Mouse (Mus musculus) kidney, adult 8-10 months (tissue): ENCODE results near the gene Kmt2d.
"Not testable (repeated sequence)": the region's sequence is repeated elsewhere in the genome, so short reads cannot be mapped to it uniquely, and the experiment has no call there.

Experiments
- DNase-seq, 2 experiments: peaks; one replicate each; pipeline ENCODE4 v3.0.0; 2022

Kmt2d gene

GRCm38 (mm10) chr15:98871070-98871915 is at the start of gene Kmt2d:
Kmt2d (minus strand) TSS chr15:98871204.
- DNase-seq: no peak

- not testable (repeated sequence) for DNase-seq
Measured at GRCm38 (mm10) chr15:98918499-98918895, 47.5 kb upstream of the Kmt2d start.

GRCm38 (mm10) chr15:98917538-98918498 is 46.8 kb upstream of the Kmt2d start, which contains the start of gene Lmbr1l:
Lmbr1l (minus strand) TSS chr15:98918231.
- peak; percentile 100 for DNase-seq

GRCm38 (mm10) chr15:98917091-98917490 is 46.1 kb upstream of the Kmt2d start:
- DNase-seq: no peak

GRCm38 (mm10) chr15:98916016-98916415 is 45.0 kb upstream of the Kmt2d start:
- DNase-seq: peak in 1 of 2 experiments; percentile 39

GRCm38 (mm10) chr15:98914903-98915302 is 43.9 kb upstream of the Kmt2d start:
- DNase-seq: no peak

- DNase-seq: peak in 1 of 2 experiments; percentile 39
Measured at GRCm38 (mm10) chr15:98904692-98905091, 33.7 kb upstream of the Kmt2d start.

GRCm38 (mm10) chr15:98902600-98902999 is 31.6 kb upstream of the Kmt2d start:
- DNase-seq: no peak

GRCm38 (mm10) chr15:98901530-98901929 is 30.5 kb upstream of the Kmt2d start:
- DNase-seq: no peak

GRCm38 (mm10) chr15:98897928-98898800 is 27.2 kb upstream of the Kmt2d start, which contains the start of gene Dhh:
Dhh (minus strand) TSS chr15:98898540.
- DNase-seq: no peak

- no peak for DNase-seq
Measured at GRCm38 (mm10) chr15:98897495-98897894, 26.5 kb upstream of the Kmt2d start.

GRCm38 (mm10) chr15:98895635-98896589 is 24.9 kb upstream of the Kmt2d start:
- DNase-seq: no peak

GRCm38 (mm10) chr15:98894746-98895634 is 24.0 kb upstream of the Kmt2d start:
- DNase-seq: no peak

GRCm38 (mm10) chr15:98893940-98894745 is 23.1 kb upstream of the Kmt2d start, which contains the start of gene Rhebl1:
Rhebl1 (minus strand) TSS chr15:98894540.
- no peak for DNase-seq

- no peak for DNase-seq
Measured at GRCm38 (mm10) chr15:98893036-98893435, 22.0 kb upstream of the Kmt2d start.

- peak; percentile 75 to 83 for DNase-seq
Measured at GRCm38 (mm10) chr15:98891907-98892606, 21.1 kb upstream of the Kmt2d start.

GRCm38 (mm10) chr15:98891198-98891742 is 20.3 kb upstream of the Kmt2d start:
- no peak for DNase-seq

- DNase-seq: no peak
Measured at GRCm38 (mm10) chr15:98887526-98887925, 16.5 kb upstream of the Kmt2d start.
